Mouse (Mus musculus) testis, adult 2 months (tissue): ENCODE data around the gene Dhrs7.

Experiments
- CTCF ChIP-seq: fragments of 200-500 bp; IDR thresholded peaks from 2 replicates; pipeline ENCODE4 v1.5.1; 2012; ENCODE audit warnings: low read depth, mild to moderate bottlenecking, inconsistent platforms, low read length, moderate library complexity; ENCODE audit not compliant: control insufficient read depth, insufficient read depth, insufficient replicate concordance
- POLR2A ChIP-seq: fragments of 200-500 bp; IDR thresholded peaks from 2 replicates; pipeline ENCODE4 v1.6.1; 2012; ENCODE audit warnings: low read depth, mild to moderate bottlenecking, inconsistent platforms, low read length, moderate library complexity; ENCODE audit not compliant: control insufficient read depth

GRCm38 (mm10) chr12:72654698-72655097 lies 10.0 kb downstream of the Dhrs7 start:
- TF ChIP-seq POLR2A (no peak), CTCF (no peak)
